Mouse (Mus musculus): ENCODE results near the gene Ephb2.

Gene Ephb2

GRCm38 (mm10) chr4:136648922-136649479, 186.8 kb downstream of the Ephb2 start:
- DNase-seq = peak; percentile 66 to 75

GRCm38 (mm10) chr4:136638890-136639289, 196.9 kb downstream of the Ephb2 start:
- DNase-seq = no peak

GRCm38 (mm10) chr4:136638230-136638750, 197.5 kb downstream of the Ephb2 start:
- DNase-seq = no peak

- peak; percentile 34 to 53 for DNase-seq
These were observed 198.1 kb downstream of the Ephb2 start for GRCm38 (mm10) chr4:136637563-136638229.

GRCm38 (mm10) chr4:136636983-136637562, 198.7 kb downstream of the Ephb2 start:
- DNase-seq = no peak

GRCm38 (mm10) chr4:136636511-136636910, 199.3 kb downstream of the Ephb2 start:
- no peak for DNase-seq

- DNase-seq = no peak
These were observed 199.8 kb downstream of the Ephb2 start for GRCm38 (mm10) chr4:136635995-136636394.

GRCm38 (mm10) chr4:136631237-136631994, 204.4 kb downstream of the Ephb2 start:
- DNase-seq = no peak

- DNase-seq = peak; percentile 39 to 47
These were observed 209.2 kb downstream of the Ephb2 start for GRCm38 (mm10) chr4:136626590-136626989.

- DNase-seq = no peak
These were observed 213.4 kb downstream of the Ephb2 start, which contains the start of gene Lactbl1 for GRCm38 (mm10) chr4:136622388-136622787. Gene Lactbl1 (plus strand): TSS chr4:136622621.

- no peak for DNase-seq
These were observed 213.8 kb downstream of the Ephb2 start for GRCm38 (mm10) chr4:136621956-136622355.

GRCm38 (mm10) chr4:136621336-136621735, 214.5 kb downstream of the Ephb2 start:
- DNase-seq = no peak

GRCm38 (mm10) chr4:136613657-136614056, 222.1 kb downstream of the Ephb2 start:
- no peak for DNase-seq

GRCm38 (mm10) chr4:136610387-136610856, 225.4 kb downstream of the Ephb2 start, which contains the start of gene Tex46:
Gene Tex46 (plus strand): TSS chr4:136610437.
- no peak for DNase-seq

- no peak for DNase-seq
These were observed 229.9 kb downstream of the Ephb2 start for GRCm38 (mm10) chr4:136605756-136606485.

- peak; percentile 92 to 96 for DNase-seq
These were observed 233.2 kb downstream of the Ephb2 start, which contains the start of gene Kdm1a for GRCm38 (mm10) chr4:136602568-136602967. Gene Kdm1a (minus strand): TSS chr4:136602723.

GRCm38 (mm10) chr4:136602018-136602554, 233.7 kb downstream of the Ephb2 start:
- peak; percentile 57 to 60 for DNase-seq

GRCm38 (mm10) chr4:136601476-136601875, 234.3 kb downstream of the Ephb2 start:
- peak in 1 of 2 experiments; percentile 18 for DNase-seq

- no peak for DNase-seq
These were observed 235.3 kb downstream of the Ephb2 start for GRCm38 (mm10) chr4:136600536-136600935.

- DNase-seq = no peak
These were observed 235.9 kb downstream of the Ephb2 start for GRCm38 (mm10) chr4:136599869-136600268.

GRCm38 (mm10) chr4:136598268-136598876, 237.4 kb downstream of the Ephb2 start:
- no peak for DNase-seq
